ENCODE assay signal across 16 mouse cellular contexts in genomic region chr1:38467305-38468083, GRCm38 (mm10).
DNase-seq lines count a peak whose midpoint lies in the region; ATAC-seq and TF ChIP-seq lines count a peak whose summit lies in the region.
"Had no signal": no experiment of that assay in that cellular context is flagged by ENCODE, and none has a peak within 500 bp of the region (broad histone marks: within the 10 kb centered on the region; RNA-seq: fewer than 3 reads in every experiment).

No protein-coding gene starts in this region.

- H3K4me1 ChIP-seq in forebrain, embryonic 14.5 days (ENCODE audit: control insufficient read depth, insufficient read depth, low read length), result peaks cover 2% of the 10 kb centered on the region; the same call in 1 of the 2 replicates
- H3K4me1 ChIP-seq in forebrain, postnatal 0 days (ENCODE audit: insufficient read depth), result no peaks in the 10 kb centered on the region
- H3K4me1 ChIP-seq in midbrain, embryonic 13.5 days (replicated peaks), result peaks cover 17% of the 10 kb centered on the region
- peaks cover 9% of the 10 kb centered on the region for H3K4me1 ChIP-seq in midbrain, embryonic 10.5 days
- H3K4me1 ChIP-seq in neural tube, embryonic 13.5 days (replicated peaks), result peaks cover 33% of the 10 kb centered on the region

- H3K4me3 ChIP-seq in forebrain, embryonic 14.5 days (ENCODE audit: low read depth, low read length), result no peak overlapping the region
- H3K4me3 ChIP-seq in forebrain, postnatal 0 days (ENCODE audit: low read depth, low read length), result no peak overlapping the region
- no peak overlapping the region for H3K4me3 ChIP-seq in midbrain, embryonic 13.5 days (replicated peaks)
- H3K4me3 ChIP-seq in midbrain, embryonic 10.5 days, result no peak overlapping the region
- H3K4me3 ChIP-seq in neural tube, embryonic 13.5 days, result no peak overlapping the region
- H3K4me3 ChIP-seq: embryonic facial prominence, embryonic 15.5 days had no signal

- H3K36me3 ChIP-seq in forebrain, embryonic 14.5 days (ENCODE audit: control insufficient read depth, insufficient read depth, low read length), result no peaks in the 10 kb centered on the region
- H3K36me3 ChIP-seq in forebrain, postnatal 0 days (ENCODE audit: insufficient read depth), result no peaks in the 10 kb centered on the region
- no peaks in the 10 kb centered on the region for H3K36me3 ChIP-seq in midbrain, embryonic 13.5 days
- H3K36me3 ChIP-seq in midbrain, embryonic 10.5 days, result no peaks in the 10 kb centered on the region
- no peaks in the 10 kb centered on the region for H3K36me3 ChIP-seq in neural tube, embryonic 13.5 days
- H3K36me3 ChIP-seq: embryonic facial prominence, embryonic 15.5 days had no signal

- no peak for TF ChIP-seq CTCF in forebrain, postnatal 0 days (IDR thresholded peaks at IDR 0.05; ENCODE audit: low read depth)

- DNase-seq in forebrain, embryonic 14.5 days (ENCODE audit: low spot score), result peak; percentile 51
- DNase-seq in forebrain, postnatal 0 days, result no peak
- DNase-seq in midbrain, embryonic 10.5 days (ENCODE audit: low spot score), result no peak
- DNase-seq in embryo, embryonic 10.5 days (ENCODE audit: low spot score), result peak; percentile 51
- no peak for DNase-seq in layer of hippocampus, adult 8-10 months (ENCODE audit: low spot score in 2 of 2)
- DNase-seq in thymus, postnatal 4 days, result no peak
- DNase-seq: B cell, adult 2 months; cerebellum, adult 8-10 months; layer of hippocampus, adult 9-11 months; liver, postnatal 0 days; right cerebral cortex, postnatal 14 days had no signal

- no peak overlapping the region for H3K9ac ChIP-seq in forebrain, embryonic 14.5 days (ENCODE audit: low read length)
- no peak overlapping the region for H3K9ac ChIP-seq in forebrain, postnatal 0 days
- H3K9ac ChIP-seq in midbrain, embryonic 13.5 days (replicated peaks), result no peak overlapping the region
- no peak overlapping the region for H3K9ac ChIP-seq in neural tube, embryonic 13.5 days
- H3K9ac ChIP-seq: embryonic facial prominence, embryonic 15.5 days; liver, postnatal 0 days had no signal

- no peak overlapping the region for H3K4me2 ChIP-seq in forebrain, embryonic 14.5 days (ENCODE audit: low read length)
- H3K4me2 ChIP-seq in forebrain, postnatal 0 days (ENCODE audit: low read depth), result no peak overlapping the region
- H3K4me2 ChIP-seq in midbrain, embryonic 13.5 days (replicated peaks), result no peak overlapping the region
- no peak overlapping the region for H3K4me2 ChIP-seq in neural tube, embryonic 13.5 days
- H3K4me2 ChIP-seq: embryonic facial prominence, embryonic 15.5 days; heart, embryonic 11.5 days had no signal

- WGBS in forebrain, embryonic 14.5 days, result 55% methylated on average over 7 of the region's 7 CpGs
- 51% methylated on average over 7 of the region's 7 CpGs for WGBS in forebrain, postnatal 0 days
- 63% methylated on average over 7 of the region's 7 CpGs for WGBS in midbrain, embryonic 13.5 days
- WGBS in midbrain, embryonic 10.5 days, result 61% methylated on average over 7 of the region's 7 CpGs
- WGBS in neural tube, embryonic 13.5 days, result 43% methylated on average over 7 of the region's 7 CpGs

- H3K27me3 ChIP-seq in forebrain, embryonic 14.5 days (replicated peaks; ENCODE audit: control insufficient read depth, insufficient read depth, low read length), result no peaks in the 10 kb centered on the region
- H3K27me3 ChIP-seq in forebrain, postnatal 0 days (ENCODE audit: insufficient read depth, low read length), result no peaks in the 10 kb centered on the region
- no peaks in the 10 kb centered on the region for H3K27me3 ChIP-seq in midbrain, embryonic 13.5 days
- no peaks in the 10 kb centered on the region for H3K27me3 ChIP-seq in midbrain, embryonic 10.5 days (ENCODE audit: low read depth, poor library complexity, severe bottlenecking)
- no peaks in the 10 kb centered on the region for H3K27me3 ChIP-seq in neural tube, embryonic 13.5 days
- H3K27me3 ChIP-seq: embryonic facial prominence, embryonic 15.5 days had no signal

- no peaks in the 10 kb centered on the region for H3K9me3 ChIP-seq in forebrain, embryonic 14.5 days (replicated peaks; ENCODE audit: control insufficient read depth, low read length)
- H3K9me3 ChIP-seq in forebrain, postnatal 0 days (ENCODE audit: low read length), result no peaks in the 10 kb centered on the region
- H3K9me3 ChIP-seq in midbrain, embryonic 13.5 days, result no peaks in the 10 kb centered on the region
- no peaks in the 10 kb centered on the region for H3K9me3 ChIP-seq in midbrain, embryonic 10.5 days (replicated peaks)
- H3K9me3 ChIP-seq in neural tube, embryonic 13.5 days, result no peaks in the 10 kb centered on the region
- H3K9me3 ChIP-seq: embryonic facial prominence, embryonic 15.5 days had no signal

- peak; percentile 48; the same call in 1 of the 2 replicates for ATAC-seq in forebrain, embryonic 14.5 days
- ATAC-seq in forebrain, postnatal 0 days, result no peak
- ATAC-seq in midbrain, embryonic 13.5 days, result peak; percentile 48; the same call in 1 of the 2 replicates
- peak; percentile 62; the same call in 1 of the 2 replicates for ATAC-seq in neural tube, embryonic 13.5 days (ENCODE audit: low read depth)
- ATAC-seq: activated CD4-positive, CD25-positive, alpha-beta regulatory T cell, adult 4 months; liver, postnatal 0 days had no signal

- no peak overlapping the region for H3K27ac ChIP-seq in forebrain, embryonic 14.5 days (ENCODE audit: low read depth, low read length)
- H3K27ac ChIP-seq in forebrain, postnatal 0 days (ENCODE audit: low read depth, low read length), result no peak overlapping the region
- H3K27ac ChIP-seq in midbrain, embryonic 13.5 days, result no peak overlapping the region; the same call in 1 of the 2 replicates
- no peak overlapping the region for H3K27ac ChIP-seq in midbrain, embryonic 10.5 days (replicated peaks)
- 0 out of 2 replicates have a peak overlapping the region, but pooled peaks have one; percentile 50 for H3K27ac ChIP-seq in neural tube, embryonic 13.5 days (replicated peaks)
- H3K27ac ChIP-seq: embryonic facial prominence, embryonic 15.5 days had no signal

Comparison
In these comparisons a context has a peak if more than half of its experiments do, and no peak if none do; other contexts are left out.
1. DNase-seq: peak in forebrain, embryonic 14.5 days (single experiment) and embryo, embryonic 10.5 days (single experiment); none in forebrain, postnatal 0 days (single experiment), midbrain, embryonic 10.5 days (single experiment), layer of hippocampus, adult 8-10 months (0 of 2) and thymus, postnatal 4 days (single experiment).